Mouse (Mus musculus) limb, embryonic 14.5 days (tissue): Measurements from ENCODE around the gene Slc1a3. TPM values are rescaled to one million over a fixed set of nuclear protein-coding genes. Genes with fewer than 3 reads are reported as not detected.

Source experiments
- ATAC-seq: fragments of 200-750 bp; cut with Nextera tagmentation; 2 replicates; pipeline ENCODE4 v1.8.0; 2017; ENCODE audit warnings: low read depth, moderate number of reproducible peaks, moderate TSS enrichment; ENCODE audit not compliant: low FRiP score
- DNase-seq: peaks from one replicate; pipeline ENCODE4 v3.0.0-alpha.2; 2015; ENCODE audit warnings: low spot score
- H3K27ac ChIP-seq: fragments of 300-500 bp; sonication (generic); replicated peaks from 2 replicates; pipeline ENCODE4 v1.5.1; 2014; ENCODE audit warnings: low read depth, mild to moderate bottlenecking, low read length, moderate library complexity, mixed read lengths
- H3K27me3 ChIP-seq: fragments of 300-500 bp; sonication (generic); 2 replicates; pipeline ENCODE4 v1.6.1; 2014; ENCODE audit warnings: low read length, mixed read lengths; ENCODE audit not compliant: control insufficient read depth, insufficient read depth
- H3K36me3 ChIP-seq: fragments of 300-500 bp; sonication (generic); 2 replicates; pipeline ENCODE4 v1.6.1; 2014; ENCODE audit warnings: mild to moderate bottlenecking, low read length, moderate library complexity, mixed read lengths; ENCODE audit not compliant: control insufficient read depth, insufficient read depth
- H3K4me1 ChIP-seq: fragments of 300-500 bp; sonication (generic); 2 replicates; pipeline ENCODE4 v1.6.1; 2014; ENCODE audit warnings: antibody characterized with exemption, low read length, mixed read lengths; ENCODE audit not compliant: control insufficient read depth, insufficient read depth
- H3K4me2 ChIP-seq: fragments of 300-500 bp; sonication (generic); replicated peaks from 2 replicates; pipeline ENCODE4 v1.6.1; 2014; ENCODE audit warnings: low read depth, mild to moderate bottlenecking, low read length, moderate library complexity; ENCODE audit not compliant: severe bottlenecking
- H3K4me3 ChIP-seq: fragments of 300-500 bp; sonication (generic); replicated peaks from 2 replicates; pipeline ENCODE4 v1.5.1; 2014; ENCODE audit warnings: low read length
- H3K9ac ChIP-seq: fragments of 300-500 bp; sonication (generic); 2 replicates; pipeline ENCODE4 v1.6.1; 2014; ENCODE audit warnings: mild to moderate bottlenecking, low read depth, low read length, moderate library complexity; ENCODE audit not compliant: severe bottlenecking
- H3K9me3 ChIP-seq: fragments of 300-500 bp; sonication (generic); 2 replicates; pipeline ENCODE4 v1.6.1; 2016; ENCODE audit warnings: low read length; ENCODE audit not compliant: control insufficient read depth
- POLR2A ChIP-seq: fragments of 200-500 bp; IDR thresholded peaks from 2 replicates; pipeline ENCODE4 v1.8.0; 2012; ENCODE audit warnings: inconsistent platforms, mild to moderate bottlenecking, moderate library complexity, borderline replicate concordance; ENCODE audit not compliant: insufficient read depth, insufficient read length; ENCODE audit errors: extremely low read depth
- WGBS: fragments of 180-500 bp; shearing (Covaris S2); extraction: QIAGEN DNeasy Blood & Tissue Kit; methylation state at CpG from one replicate; pipeline ENCODE4 v1.1.7; 2014; 5-methylcytosine and 5-hydroxymethylcytosine counted together
- polyA plus RNA-seq, 2 experiments: library from polyadenylated mRNA; depleted of rRNA in 1 of 2; stranded (reverse) in 1 of 2; unstranded in 1 of 2; fragments of >200 nt; fragmentation: Nextera tagmentation in 1 of 2; extraction: Ambion mirVana in 1 of 2; gene quantifications; 2 replicates each; pipeline versions ENCODE4 v1.2.1 to v1.2.3; 2012 to 2014

The Slc1a3 gene
- polyA plus RNA-seq, 2 experiments = 20.9 to 26.8 TPM

GRCm38 (mm10) chr15:8596375-8596900 is 114.1 kb downstream of the Slc1a3 start:
- H3K9me3 ChIP-seq = no peaks in the 10 kb centered on the region
- H3K9ac ChIP-seq = no peak overlapping the region
- H3K36me3 ChIP-seq = no peaks in the 10 kb centered on the region
- 47% methylated on average over 8 of the region's 8 CpGs for WGBS
- no peak overlapping the region for H3K4me2 ChIP-seq
- no peaks in the 10 kb centered on the region for H3K27me3 ChIP-seq
- H3K27ac ChIP-seq = no peak overlapping the region
- TF ChIP-seq POLR2A = no peak
- DNase-seq = no peak
- H3K4me1 ChIP-seq = no peaks in the 10 kb centered on the region
- no peak overlapping the region for H3K4me3 ChIP-seq
- ATAC-seq = peak; percentile 41; the same call in 1 of the 2 replicates

GRCm38 (mm10) chr15:8595226-8595625 is 115.3 kb downstream of the Slc1a3 start:
- TF ChIP-seq POLR2A = no peak
- no peak for DNase-seq
- no peak for ATAC-seq
- H3K36me3 ChIP-seq = no peaks in the 10 kb centered on the region
- H3K27me3 ChIP-seq = no peaks in the 10 kb centered on the region
- no peak overlapping the region for H3K4me2 ChIP-seq
- no peak overlapping the region for H3K9ac ChIP-seq
- H3K4me3 ChIP-seq = no peak overlapping the region
- H3K9me3 ChIP-seq = no peaks in the 10 kb centered on the region
- no peaks in the 10 kb centered on the region for H3K4me1 ChIP-seq
- no peak overlapping the region for H3K27ac ChIP-seq
- WGBS = 84% methylated on average over 12 of the region's 12 CpGs

GRCm38 (mm10) chr15:8589503-8590116 is 121.0 kb downstream of the Slc1a3 start:
- Histone ChIP-seq H3K36me3 (no peaks in the 10 kb centered on the region), H3K9ac (no peak overlapping the region), H3K9me3 (no peaks in the 10 kb centered on the region), H3K4me3 (no peak overlapping the region), H3K4me2 (no peak overlapping the region), H3K4me1 (0 out of 2 replicates have a peak, but pooled peaks cover 3% of the 10 kb centered on the region), H3K27ac (no peak overlapping the region), H3K27me3 (no peaks in the 10 kb centered on the region)
- WGBS = 25% methylated on average over 11 of the region's 11 CpGs
- DNase-seq (peak; percentile 87), ATAC-seq (no peak)
- no peak for TF ChIP-seq POLR2A

- H3K9me3 ChIP-seq = no peaks in the 10 kb centered on the region
- no peak overlapping the region for H3K9ac ChIP-seq
- H3K36me3 ChIP-seq = no peaks in the 10 kb centered on the region
- H3K27me3 ChIP-seq = no peaks in the 10 kb centered on the region
- H3K27ac ChIP-seq = no peak overlapping the region
- no peak overlapping the region for H3K4me2 ChIP-seq
- ATAC-seq (no peak), DNase-seq (no peak)
- 0 out of 2 replicates have a peak, but pooled peaks cover 3% of the 10 kb centered on the region for H3K4me1 ChIP-seq
- no peak for TF ChIP-seq POLR2A
- WGBS = 89% methylated on average over 5 of the region's 5 CpGs
- H3K4me3 ChIP-seq = no peak overlapping the region
Measured at GRCm38 (mm10) chr15:8588065-8588464, 122.5 kb downstream of the Slc1a3 start.

GRCm38 (mm10) chr15:8586822-8587281 is 123.7 kb downstream of the Slc1a3 start:
- Histone ChIP-seq H3K27ac (no peak overlapping the region), H3K36me3 (no peaks in the 10 kb centered on the region), H3K27me3 (no peaks in the 10 kb centered on the region), H3K4me2 (no peak overlapping the region), H3K4me3 (no peak overlapping the region), H3K4me1 (0 out of 2 replicates have a peak, but pooled peaks cover 3% of the 10 kb centered on the region), H3K9me3 (no peaks in the 10 kb centered on the region), H3K9ac (peak overlapping the region; percentile 7; the same call in 1 of the 2 replicates)
- ATAC-seq = peak; percentile 80
- no peak for TF ChIP-seq POLR2A
- 39% methylated on average over 9 of the region's 9 CpGs for WGBS
- peak; percentile 61 for DNase-seq

Other genes with a start within 250 kb of the Slc1a3 start
- not detected in 2 replicates for gene Gm2310, start 190.8 kb downstream of the Slc1a3 start, polyA plus RNA-seq (2012; rRNA removed)
- not detected in 2 replicates for gene Gm2310, start 190.8 kb downstream of the Slc1a3 start, polyA plus RNA-seq (2014; fragmentation: Nextera tagmentation; extraction: Ambion mirVana)